ENCODE assay signal across 13 mouse cellular contexts in the genomic region with DNA sequence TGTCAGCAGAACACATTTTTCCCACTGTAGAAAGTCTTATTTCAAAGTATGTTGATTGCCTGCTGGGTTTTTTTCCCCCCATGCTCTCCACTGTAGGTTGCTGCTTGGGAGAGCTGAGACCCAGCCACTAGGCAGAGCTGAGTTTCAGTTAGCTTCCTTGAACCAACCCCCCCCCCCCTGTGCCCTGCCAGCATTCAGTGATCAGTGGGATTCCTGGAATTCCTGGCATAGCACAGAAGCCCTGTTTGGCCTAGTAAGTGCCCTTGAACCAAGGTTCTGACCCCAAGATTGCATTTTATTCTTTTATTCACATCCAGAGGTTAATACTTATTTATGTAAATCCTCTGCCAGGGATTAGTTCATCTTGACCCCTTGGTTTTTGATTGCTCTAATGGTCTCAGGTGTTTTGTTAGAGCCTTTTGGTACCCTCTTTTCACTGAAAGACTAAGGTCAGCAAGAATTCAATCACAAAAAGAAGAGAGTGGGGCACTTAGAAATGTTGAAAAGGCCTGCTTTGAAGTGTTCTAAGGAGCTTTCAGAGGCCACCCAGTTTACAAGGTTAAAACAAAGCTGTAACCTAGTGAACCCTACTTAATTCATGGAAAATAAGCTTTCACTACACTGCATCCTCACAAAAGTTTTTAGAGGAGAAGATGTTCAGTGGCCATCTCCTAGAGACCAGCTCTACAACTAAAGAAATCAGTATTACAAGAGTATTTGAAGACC.
A peak's percentile ranks its signal among the peaks of the same experiment; 100 is the strongest.
DNase-seq lines count a peak whose midpoint lies in the region; ATAC-seq and TF ChIP-seq lines count a peak whose summit lies in the region.
"Had no signal": no experiment of that assay in that cellular context is flagged by ENCODE, and none has a peak within 500 bp of the region (broad histone marks: within the 10 kb centered on the region; RNA-seq: fewer than 3 reads in every experiment).

No protein-coding gene starts in this region.

- H3K36me3 ChIP-seq in embryonic facial prominence, embryonic 11.5 days (replicated peaks; ENCODE audit: control insufficient read depth, insufficient read depth, low read depth, low read length), result no peaks in the 10 kb centered on the region
- H3K36me3 ChIP-seq: heart, embryonic 13.5 days; limb, embryonic 15.5 days had no signal

- no peak overlapping the region for H3K27ac ChIP-seq in embryonic facial prominence, embryonic 11.5 days (replicated peaks; ENCODE audit: low read depth, low read length)
- H3K27ac ChIP-seq: heart, embryonic 13.5 days; limb, embryonic 15.5 days had no signal

- H3K9ac ChIP-seq in embryonic facial prominence, embryonic 11.5 days (replicated peaks; ENCODE audit: low read length), result no peak overlapping the region
- H3K9ac ChIP-seq: heart, embryonic 13.5 days; limb, embryonic 15.5 days had no signal

- H3K4me3 ChIP-seq in embryonic facial prominence, embryonic 11.5 days (ENCODE audit: low read depth, low read length), result no peak overlapping the region
- H3K4me3 ChIP-seq: heart, embryonic 13.5 days; limb, embryonic 15.5 days had no signal

- no peak overlapping the region for H3K4me2 ChIP-seq in embryonic facial prominence, embryonic 11.5 days (ENCODE audit: low read depth, low read length)
- H3K4me2 ChIP-seq: heart, embryonic 13.5 days; limb, embryonic 15.5 days had no signal

- H3K9me3 ChIP-seq in embryonic facial prominence, embryonic 11.5 days (replicated peaks; ENCODE audit: control insufficient read depth, low read length), result no peaks in the 10 kb centered on the region
- H3K9me3 ChIP-seq: heart, embryonic 13.5 days; limb, embryonic 15.5 days had no signal

- no peak for TF ChIP-seq CTCF in Patski (IDR thresholded peaks at IDR 0.05)

- peak; percentile 6 to 16 for DNase-seq in lung, adult 18-20 months
- no peak for DNase-seq in lung, postnatal 14 days
- peak; percentile 15 for DNase-seq in Patski (ENCODE audit: low read depth, low spot score)
- peak; percentile 29 for DNase-seq in embryonic facial prominence, embryonic 11.5 days (ENCODE audit: low spot score)
- peak; percentile 10 for DNase-seq in lung, postnatal 25 days (ENCODE audit: low spot score)
- DNase-seq in right cerebral cortex, adult 2 months (ENCODE audit: low spot score in 2 of 2), result no peak
- no peak for DNase-seq in spleen, postnatal 4 days (ENCODE audit: low spot score in 2 of 2)
- DNase-seq: layer of hippocampus, postnatal 36 days; right cerebral cortex, postnatal 4 days had no signal

- peaks cover 6% of the 10 kb centered on the region for H3K27me3 ChIP-seq in Patski
- H3K27me3 ChIP-seq in embryonic facial prominence, embryonic 11.5 days (ENCODE audit: control insufficient read depth, insufficient read depth, low read length), result no peaks in the 10 kb centered on the region
- H3K27me3 ChIP-seq: heart, embryonic 13.5 days; limb, embryonic 15.5 days had no signal

- CTCF ChIA-PET in Patski (lab: Charles Lee), result interaction anchor here (1.4 kb wide), 1 partner anchor 163 kb away, joined by 3 read pairs; no protein-coding TSS in a partner anchor

- H3K4me1 ChIP-seq in embryonic facial prominence, embryonic 11.5 days (ENCODE audit: control insufficient read depth, insufficient read depth, low read length), result no peaks in the 10 kb centered on the region
- H3K4me1 ChIP-seq: limb, embryonic 15.5 days had no signal

- POLR2A ChIA-PET in Patski (lab: Charles Lee), result no interaction called here

- peak; percentile 77 for ATAC-seq in Patski
- 0 out of 2 replicates have a peak, but pooled peaks have one; percentile 62 for ATAC-seq in embryonic facial prominence, embryonic 11.5 days (replicated peaks; ENCODE audit: insufficient number of reproducible peaks, low FRiP score, low TSS enrichment, low read depth)
- ATAC-seq in cerebellum, adult (ENCODE audit: insufficient number of reproducible peaks, low FRiP score, low TSS enrichment), result no peak
- ATAC-seq: hindbrain, embryonic 16.5 days had no signal

- in situ Hi-C loops in Patski (cut with MboI; ENCODE audit: low pct_unique_long_range_greater_than_20kb), result no loop called here

Comparison
In these comparisons a context has a peak if more than half of its experiments do, and no peak if none do; other contexts are left out.
1. DNase-seq: peak in lung, adult 18-20 months (2 of 2), Patski (single experiment), embryonic facial prominence, embryonic 11.5 days (single experiment) and lung, postnatal 25 days (single experiment); none in lung, postnatal 14 days (single experiment), right cerebral cortex, adult 2 months (0 of 2) and spleen, postnatal 4 days (0 of 2).